Mouse (Mus musculus) thymus, adult 2 months (tissue): ENCODE data around the gene Ntng2. TPM values are rescaled to one million over a fixed set of nuclear protein-coding genes. Genes with fewer than 3 reads are reported as not detected.

Experiments
- DNase-seq: peaks from one replicate; pipeline ENCODE4 v3.0.0; 2021
- H3K27ac ChIP-seq: fragments of 200-500 bp; 2 replicates; pipeline ENCODE4 v1.5.1; 2012; ENCODE audit warnings: low read length, control low read depth; ENCODE audit not compliant: control insufficient read depth, insufficient read depth
- H3K27me3 ChIP-seq: fragments of 200-500 bp; 2 replicates; pipeline ENCODE4 v1.6.1; 2012; ENCODE audit warnings: mild to moderate bottlenecking, low read length, moderate library complexity, mixed read lengths; ENCODE audit not compliant: control insufficient read depth, insufficient read depth
- H3K36me3 ChIP-seq: fragments of 200-500 bp; 2 replicates; pipeline ENCODE4 v1.6.1; 2012; ENCODE audit warnings: mild to moderate bottlenecking, low read length, moderate library complexity; ENCODE audit not compliant: control insufficient read depth, insufficient read depth
- H3K4me1 ChIP-seq: fragments of 200-500 bp; replicated peaks from 2 replicates; pipeline ENCODE4 v1.6.1; 2012; ENCODE audit warnings: low read length; ENCODE audit not compliant: control insufficient read depth, insufficient read depth
- H3K4me3 ChIP-seq: fragments of 200-500 bp; 2 replicates; pipeline ENCODE4 v1.5.1; 2012; ENCODE audit warnings: mild to moderate bottlenecking, low read length, control low read depth, moderate library complexity; ENCODE audit not compliant: control insufficient read depth, insufficient read depth
- CTCF ChIP-seq: fragments of 200-500 bp; IDR thresholded peaks from 2 replicates; pipeline ENCODE4 v1.5.1; 2012; ENCODE audit warnings: mild to moderate bottlenecking, control low read depth, low read length, moderate library complexity, borderline replicate concordance; ENCODE audit not compliant: control insufficient read depth, poor library complexity, insufficient read depth; ENCODE audit errors: extremely low read depth
- POLR2A ChIP-seq: fragments of 200-500 bp; IDR thresholded peaks from 2 replicates; pipeline ENCODE4 v1.6.1; 2012; ENCODE audit warnings: mild to moderate bottlenecking, low read length, control low read depth, moderate library complexity; ENCODE audit not compliant: control insufficient read depth, poor library complexity, insufficient read depth; ENCODE audit errors: extremely low read depth
- WGBS: fragments of 180-500 bp; shearing (Covaris S2); methylation state at CpG from one replicate; pipeline ENCODE4 v1.1.7; 2018; 5-methylcytosine and 5-hydroxymethylcytosine counted together
- polyA plus RNA-seq: library from polyadenylated mRNA; depleted of rRNA; stranded (reverse); fragments of >200 nt; gene quantifications from 2 replicates; pipeline ENCODE4 v1.2.3, GENCODE M21; 2012

Gene Ntng2
- polyA plus RNA-seq, 1 experiment: 26.0 TPM

DNA sequence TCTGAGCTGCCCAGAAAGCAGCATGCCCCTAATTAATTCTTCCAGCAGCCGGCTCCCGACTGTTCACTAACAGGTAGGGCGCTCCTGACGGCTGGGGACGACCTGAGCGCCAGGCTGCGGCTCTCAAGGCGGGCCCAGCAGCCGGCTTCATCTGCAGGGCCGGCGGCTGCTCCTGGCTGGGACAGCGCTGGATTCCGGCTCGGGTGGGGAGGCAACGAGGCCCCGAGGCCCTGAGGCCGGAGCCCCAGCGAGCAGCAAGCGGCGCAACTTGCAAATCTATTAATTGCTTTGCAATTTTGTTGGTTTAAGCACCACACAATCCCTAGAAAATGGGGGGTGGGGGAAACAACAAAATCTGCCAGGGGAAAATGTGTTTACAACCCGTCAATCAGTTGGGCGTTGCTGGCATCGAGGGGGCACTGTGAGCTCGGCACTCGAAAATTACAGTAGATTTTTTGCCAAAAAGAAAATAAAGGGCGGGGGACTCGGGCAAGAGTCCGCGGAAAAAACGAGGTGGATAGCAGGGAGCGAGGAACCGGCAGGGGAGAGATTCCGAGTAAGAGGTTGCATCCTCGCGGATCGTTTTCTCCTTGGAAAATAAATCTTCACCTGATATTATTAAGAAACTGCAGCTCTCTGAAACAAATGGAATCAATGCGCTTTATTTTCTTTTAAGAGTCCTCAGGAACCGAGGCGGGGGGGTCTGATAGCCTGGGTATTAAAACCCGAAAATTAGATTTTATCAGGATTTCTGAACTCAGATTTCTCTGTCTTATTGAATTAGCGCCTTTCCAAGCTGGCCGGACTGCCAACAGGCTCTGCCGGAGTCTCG lies 2.3 kb downstream of the Ntng2 start:
- no peak for DNase-seq
- Histone ChIP-seq H3K36me3 (no peaks in the 10 kb centered on the region), H3K4me1 (peaks cover 9% of the 10 kb centered on the region), H3K27me3 (peaks cover 12% of the 10 kb centered on the region), H3K4me3 (no peak overlapping the region), H3K27ac (no peak overlapping the region)
- no peak for TF ChIP-seq POLR2A
- no peak for TF ChIP-seq CTCF
- WGBS: 15% methylated on average over 44 of the region's 44 CpGs

DNA sequence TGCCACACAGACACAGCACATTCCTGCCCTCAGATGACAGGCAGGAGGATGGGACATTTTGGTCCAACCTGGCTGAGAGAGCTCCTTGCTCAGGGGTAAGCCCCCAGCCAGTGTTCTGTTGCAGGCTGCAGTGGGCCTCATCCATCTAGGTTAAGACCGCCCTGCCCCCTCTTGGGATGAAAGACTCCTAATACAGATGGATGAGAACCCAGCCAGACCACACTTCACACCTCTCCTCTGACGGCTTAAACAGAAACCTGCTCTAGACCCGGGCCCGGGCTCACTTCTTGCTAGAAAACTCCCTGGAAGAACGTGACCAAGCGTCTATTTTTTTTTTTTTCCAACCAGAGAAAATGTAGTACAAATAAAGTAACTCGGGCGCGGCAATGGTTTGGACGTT lies 3.0 kb downstream of the Ntng2 start:
- WGBS: 46% methylated on average over 10 of the region's 10 CpGs
- no peak for DNase-seq
- Histone ChIP-seq H3K4me3 (no peak overlapping the region), H3K4me1 (peaks cover 9% of the 10 kb centered on the region), H3K27me3 (peaks cover 12% of the 10 kb centered on the region), H3K27ac (no peak overlapping the region), H3K36me3 (no peaks in the 10 kb centered on the region)
- no peak for TF ChIP-seq CTCF

DNA sequence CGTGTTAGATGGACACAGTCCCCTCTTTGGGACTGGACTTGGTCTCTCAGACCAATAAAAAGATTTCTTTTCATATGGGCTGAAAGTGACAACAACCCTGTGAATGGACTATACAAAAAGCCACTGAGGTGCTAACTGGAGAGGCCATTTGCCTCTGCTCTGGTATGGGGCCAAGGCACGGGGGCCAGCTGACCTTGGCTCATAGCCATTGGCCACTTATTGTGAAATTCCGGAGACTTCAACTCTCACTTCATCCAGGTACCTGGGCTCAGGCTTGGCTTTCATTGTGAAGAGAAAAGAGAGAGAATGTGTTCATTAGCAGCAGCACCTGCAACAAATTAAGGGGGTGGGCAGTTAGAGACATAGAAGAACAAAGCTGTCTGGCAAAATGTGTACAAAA lies 4.3 kb downstream of the Ntng2 start:
- Histone ChIP-seq H3K27me3 (peaks cover 12% of the 10 kb centered on the region), H3K27ac (no peak overlapping the region), H3K4me1 (peaks cover 9% of the 10 kb centered on the region), H3K36me3 (no peaks in the 10 kb centered on the region), H3K4me3 (no peak overlapping the region)
- 93% methylated on average over 3 of the region's 3 CpGs for WGBS
- DNase-seq: no peak
- TF ChIP-seq POLR2A: no peak
- TF ChIP-seq CTCF: no peak

DNA sequence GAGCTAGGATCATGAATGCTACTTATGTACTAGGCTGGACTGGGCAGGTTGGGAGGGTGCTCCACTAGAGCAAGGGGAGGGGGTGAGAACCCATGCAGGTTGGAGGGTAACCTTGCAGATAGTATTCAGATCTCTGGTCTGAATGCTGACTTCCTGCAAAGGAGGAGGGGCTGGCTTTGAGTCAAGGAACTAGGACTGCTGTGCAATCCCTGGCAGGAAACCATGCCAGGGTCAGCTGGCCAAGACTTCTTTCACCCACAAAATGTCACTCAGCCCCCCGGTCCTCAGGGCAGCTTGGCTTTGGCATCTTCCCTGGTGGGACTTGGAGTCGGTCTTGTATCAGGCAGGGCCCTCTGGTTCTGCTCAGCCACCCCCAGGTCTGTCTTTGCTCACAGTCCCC lies 5.4 kb downstream of the Ntng2 start:
- TF ChIP-seq POLR2A (no peak), CTCF (no peak)
- Histone ChIP-seq H3K27me3 (peaks cover 11% of the 10 kb centered on the region), H3K4me3 (no peak overlapping the region), H3K27ac (no peak overlapping the region), H3K36me3 (no peaks in the 10 kb centered on the region), H3K4me1 (peaks cover 9% of the 10 kb centered on the region)
- no peak for DNase-seq
- 73% methylated on average over 2 of the region's 2 CpGs for WGBS

DNA sequence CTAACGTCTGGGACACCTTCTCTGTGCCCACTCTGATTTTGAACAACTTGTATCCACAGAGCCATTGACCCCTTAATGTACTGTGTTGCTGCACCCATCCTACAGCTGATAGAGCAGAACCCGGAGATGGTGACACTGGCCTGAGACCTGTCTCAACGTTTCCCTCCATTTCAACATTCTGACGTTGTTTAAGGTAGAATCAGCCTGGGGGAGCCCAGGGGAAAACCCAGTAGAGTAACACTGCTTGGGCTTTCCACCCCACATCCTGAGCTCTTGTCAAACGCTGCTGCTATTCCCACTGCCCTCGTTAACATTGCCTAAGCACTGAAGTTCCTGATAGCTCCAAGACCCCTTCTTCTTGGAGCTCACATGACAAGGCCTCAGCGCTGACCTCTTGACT lies 5.9 kb downstream of the Ntng2 start:
- no peak for DNase-seq
- TF ChIP-seq CTCF: no peak
- no peak for TF ChIP-seq POLR2A
- Histone ChIP-seq H3K36me3 (no peaks in the 10 kb centered on the region), H3K27me3 (peaks cover 7% of the 10 kb centered on the region), H3K4me1 (peaks cover 8% of the 10 kb centered on the region), H3K27ac (no peak overlapping the region), H3K4me3 (no peak overlapping the region)
- WGBS: 88% methylated on average over 7 of the region's 7 CpGs

DNA sequence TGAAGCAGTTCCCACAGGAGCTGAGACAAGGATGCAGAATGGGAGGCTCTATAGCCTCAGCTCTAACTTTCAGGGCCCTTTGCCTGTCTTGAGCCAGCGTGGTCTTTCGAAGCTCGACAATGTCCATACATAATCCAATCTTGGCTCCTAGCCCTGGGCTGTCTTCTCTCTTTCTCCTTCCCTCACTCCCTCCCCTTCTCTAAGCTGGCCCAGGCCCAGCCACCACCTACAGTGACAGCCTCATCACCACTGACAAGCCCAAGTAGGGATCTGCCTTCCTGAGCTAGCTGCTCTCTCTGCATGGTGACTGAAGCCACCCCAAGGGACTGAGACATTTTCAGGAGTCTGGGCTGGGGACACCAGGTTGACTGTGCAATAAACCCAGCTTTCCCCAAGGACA lies 6.5 kb downstream of the Ntng2 start:
- no peak overlapping the region for H3K27ac ChIP-seq
- no peak for DNase-seq
- 94% methylated on average over 3 of the region's 3 CpGs for WGBS
- no peak overlapping the region for H3K4me3 ChIP-seq
- H3K36me3 ChIP-seq: no peaks in the 10 kb centered on the region
- TF ChIP-seq CTCF (no peak), POLR2A (no peak)
- peaks cover 2% of the 10 kb centered on the region; the same call in 1 of the 2 replicates for H3K4me1 ChIP-seq
- peaks cover 7% of the 10 kb centered on the region for H3K27me3 ChIP-seq

DNA sequence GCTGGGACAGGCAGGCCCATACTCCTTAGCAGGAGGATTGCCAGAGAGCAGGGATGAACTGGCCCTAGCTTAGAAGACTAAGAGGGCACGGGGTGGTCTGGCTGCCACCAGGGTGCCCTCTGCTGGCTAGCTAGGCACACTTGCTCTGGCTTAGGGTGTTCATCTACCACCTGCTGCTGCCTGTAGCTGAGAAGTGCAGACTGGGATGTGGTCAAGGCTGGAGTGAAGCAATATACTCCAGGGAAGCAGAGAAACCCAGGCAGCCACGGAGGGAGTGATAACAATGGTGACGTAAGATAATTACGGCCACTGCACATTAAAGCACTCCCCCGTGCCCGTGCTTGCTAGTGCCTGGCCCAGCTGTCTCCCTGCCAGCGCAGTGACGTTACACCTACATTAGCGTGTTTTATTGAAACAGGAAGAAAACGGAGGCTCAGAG lies 7.4 kb downstream of the Ntng2 start:
- DNase-seq: peak; percentile 22
- Histone ChIP-seq H3K4me1 (no peaks in the 10 kb centered on the region), H3K4me3 (no peak overlapping the region), H3K27me3 (peaks cover 5% of the 10 kb centered on the region; the same call in 1 of the 2 replicates), H3K27ac (no peak overlapping the region), H3K36me3 (no peaks in the 10 kb centered on the region)
- 39% methylated on average over 10 of the region's 10 CpGs for WGBS
- TF ChIP-seq CTCF (peak; percentile 64; the same call in 1 of the 2 replicates), POLR2A (no peak)
